Mouse (Mus musculus): Measurements from ENCODE around the gene Cdkl5. TPM values are rescaled to one million over a fixed set of nuclear protein-coding genes. Genes with fewer than 3 reads are reported as not detected.

Gene Cdkl5
- polyA plus RNA-seq, 1 experiment from 2014 or later, result 2.5 TPM

DNA sequence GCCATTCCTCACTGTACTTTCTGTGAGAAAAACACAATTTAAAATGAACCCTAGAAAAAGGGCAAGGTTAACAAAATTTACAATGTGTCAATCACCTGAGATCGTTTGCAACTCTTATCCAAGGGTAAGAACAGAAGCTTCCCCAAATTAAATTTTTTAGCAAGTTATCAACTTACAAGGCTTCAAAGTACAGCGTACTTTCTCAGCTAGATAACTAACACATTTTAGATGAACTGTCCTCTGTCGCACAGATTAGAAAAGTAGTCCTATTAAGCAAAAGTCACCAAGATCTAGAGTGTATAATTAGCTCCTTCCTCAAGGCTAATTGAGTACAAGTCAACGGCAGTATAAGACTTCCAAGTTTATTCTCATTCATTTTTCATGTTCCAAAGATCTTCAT is 88.6 kb downstream of the Cdkl5 start:
- Histone ChIP-seq H3K4me2 (replicated peaks) (no peak overlapping the region), H3K9me3 (replicated peaks) (no peaks in the 10 kb centered on the region), H3K27me3 (peaks cover 25% of the 10 kb centered on the region), H3K4me3 (no peak overlapping the region), H3K27ac (no peak overlapping the region), H3K36me3 (no peaks in the 10 kb centered on the region), H3K4me1 (no peaks in the 10 kb centered on the region), H3K9ac (no peak overlapping the region)
- no peak for ATAC-seq (ENCODE audit: low FRiP score)
- WGBS, result 77% methylated on average over 4 of the region's 4 CpGs

DNA sequence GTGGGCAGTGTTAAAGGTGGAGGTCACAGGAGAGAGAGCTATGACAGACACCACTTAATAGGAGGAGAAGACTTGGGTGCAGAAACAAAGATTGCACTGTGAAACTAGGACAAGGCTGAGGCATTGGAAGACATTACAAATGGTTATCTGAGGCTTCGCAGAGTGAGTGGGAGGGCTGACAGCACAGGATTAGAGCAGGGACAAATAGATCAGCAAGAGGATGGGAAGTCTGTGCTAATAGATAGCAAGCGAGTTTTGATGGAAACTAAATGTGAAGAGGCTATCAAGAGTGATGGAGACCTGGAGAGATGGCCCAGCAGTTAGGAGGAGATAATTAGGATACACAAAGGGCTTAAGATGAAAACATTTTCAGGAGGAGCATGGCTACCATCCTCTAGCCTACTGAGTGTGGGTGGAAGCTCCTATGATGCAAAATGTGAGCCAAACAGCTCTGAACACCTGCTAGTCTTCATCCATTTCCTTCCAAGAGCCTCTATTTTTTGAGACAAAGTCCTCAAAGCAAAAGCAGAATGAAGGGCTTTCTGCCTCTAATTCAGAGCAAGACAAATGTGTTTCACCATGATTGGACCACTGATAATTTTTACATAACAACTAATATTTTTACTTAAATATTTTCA is 89.3 kb downstream of the Cdkl5 start:
- no peak overlapping the region for H3K4me3 ChIP-seq
- no peaks in the 10 kb centered on the region for H3K9me3 ChIP-seq (replicated peaks)
- H3K9ac ChIP-seq, result no peak overlapping the region
- H3K27me3 ChIP-seq, result peaks cover 25% of the 10 kb centered on the region
- ATAC-seq (ENCODE audit: low FRiP score), result no peak
- WGBS, result 75% methylated on average over 2 of the region's 2 CpGs
- H3K4me1 ChIP-seq, result no peaks in the 10 kb centered on the region
- H3K27ac ChIP-seq, result no peak overlapping the region
- no peak overlapping the region for H3K4me2 ChIP-seq (replicated peaks)
- H3K36me3 ChIP-seq, result no peaks in the 10 kb centered on the region

DNA sequence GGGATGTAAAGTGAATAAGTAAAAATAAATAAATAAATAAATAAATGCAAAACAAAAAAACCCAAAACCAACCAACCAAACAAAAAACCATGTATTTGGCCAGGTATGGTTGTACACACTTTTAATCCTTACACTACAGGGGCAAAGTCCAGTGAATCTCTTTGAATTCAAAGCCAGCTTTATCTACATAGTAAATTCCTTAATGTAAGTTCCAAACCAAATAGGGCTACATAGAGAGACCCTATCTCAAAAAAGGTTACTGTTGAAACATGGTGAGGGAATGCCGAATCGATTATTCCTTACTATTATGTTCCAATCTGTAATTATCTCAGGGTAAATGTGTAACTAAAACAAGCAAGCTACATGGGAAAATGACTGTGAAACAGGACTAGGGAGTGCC is 93.4 kb downstream of the Cdkl5 start:
- Histone ChIP-seq H3K9ac (no peak overlapping the region), H3K27ac (no peak overlapping the region), H3K36me3 (no peaks in the 10 kb centered on the region), H3K27me3 (peaks cover 23% of the 10 kb centered on the region; the same call in 1 of the 2 replicates), H3K4me1 (no peaks in the 10 kb centered on the region), H3K4me2 (replicated peaks) (no peak overlapping the region), H3K9me3 (replicated peaks) (no peaks in the 10 kb centered on the region), H3K4me3 (no peak overlapping the region)
- ATAC-seq (ENCODE audit: low FRiP score), result no peak
- WGBS, result 96% methylated on average over 2 of the region's 2 CpGs

DNA sequence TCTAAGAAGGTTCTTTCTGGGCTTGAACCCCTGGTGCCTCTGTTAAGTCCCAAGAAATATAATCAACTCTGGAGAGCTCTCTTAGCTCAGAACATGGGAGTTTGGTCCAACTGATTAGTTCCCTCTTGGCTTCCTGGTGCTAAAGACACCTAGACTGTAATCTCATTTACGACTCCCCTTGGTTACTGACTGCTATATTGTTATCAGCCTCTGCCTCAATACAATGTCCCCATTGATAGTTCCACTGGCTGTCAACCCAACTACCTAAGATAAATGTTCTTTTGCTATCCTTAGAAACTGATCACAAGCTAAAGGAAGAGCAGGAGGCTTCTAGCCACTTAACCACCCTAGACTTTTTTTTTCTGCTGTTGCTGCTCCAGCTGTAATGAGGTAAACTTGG is 102.4 kb downstream of the Cdkl5 start:
- 46% methylated on average over 1 of the region's 1 CpGs for WGBS
- Histone ChIP-seq H3K36me3 (no peaks in the 10 kb centered on the region), H3K4me2 (replicated peaks) (no peak overlapping the region), H3K4me3 (no peak overlapping the region), H3K27me3 (peaks cover 20% of the 10 kb centered on the region; the same call in 1 of the 2 replicates), H3K27ac (no peak overlapping the region), H3K9me3 (replicated peaks) (no peaks in the 10 kb centered on the region), H3K4me1 (no peaks in the 10 kb centered on the region), H3K9ac (no peak overlapping the region)
- no peak for ATAC-seq (ENCODE audit: low FRiP score)

DNA sequence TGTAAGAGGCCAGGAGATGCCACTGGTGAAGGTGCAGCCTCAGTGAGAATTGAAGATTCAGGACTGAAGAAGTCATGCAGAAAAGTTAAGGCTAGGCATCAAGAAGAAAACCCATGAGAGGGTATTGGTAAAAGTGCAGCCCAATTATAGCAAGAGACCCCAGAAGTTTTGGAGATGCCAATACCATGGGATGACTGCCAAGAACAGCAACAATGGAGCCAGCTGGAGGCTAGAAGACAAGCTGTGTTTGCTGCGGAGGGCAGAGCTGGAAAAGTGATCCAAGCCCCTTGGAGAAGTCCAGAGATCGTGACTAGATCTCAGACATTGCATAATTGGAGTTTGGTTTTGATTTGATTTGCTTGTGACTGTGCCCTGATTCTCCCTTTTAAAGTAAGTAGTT is 108.2 kb downstream of the Cdkl5 start:
- no peaks in the 10 kb centered on the region for H3K4me1 ChIP-seq
- no peaks in the 10 kb centered on the region for H3K36me3 ChIP-seq
- 75% methylated on average over 2 of the region's 2 CpGs for WGBS
- H3K4me3 ChIP-seq, result no peak overlapping the region
- H3K4me2 ChIP-seq (replicated peaks), result no peak overlapping the region
- H3K27ac ChIP-seq, result no peak overlapping the region
- no peak overlapping the region for H3K9ac ChIP-seq
- peaks cover 24% of the 10 kb centered on the region for H3K27me3 ChIP-seq
- H3K9me3 ChIP-seq (replicated peaks), result no peaks in the 10 kb centered on the region
- no peak for ATAC-seq (ENCODE audit: low FRiP score)

DNA sequence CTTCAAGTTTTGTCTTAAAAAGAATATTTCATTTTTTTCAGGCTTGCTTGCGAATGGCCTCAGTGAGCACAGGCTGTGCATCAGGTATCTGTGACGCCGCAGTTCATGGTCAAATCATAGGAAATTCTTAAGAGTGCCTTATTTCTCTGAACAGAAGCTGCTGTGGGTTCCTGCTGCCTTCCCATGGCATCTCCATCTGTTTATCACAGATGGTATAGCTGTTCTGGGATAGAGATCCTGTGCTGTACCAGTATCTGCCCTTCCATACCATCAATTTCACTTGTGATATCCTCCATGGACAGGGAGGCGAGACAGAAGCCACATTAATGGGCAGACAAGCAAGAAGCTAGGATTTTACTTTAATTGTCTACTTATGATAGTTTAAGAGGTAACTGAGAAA is 127.9 kb downstream of the Cdkl5 start:
- no peak for ATAC-seq (ENCODE audit: low FRiP score)
- no peak overlapping the region for H3K9ac ChIP-seq
- 89% methylated on average over 4 of the region's 4 CpGs for WGBS
- no peak overlapping the region for H3K4me3 ChIP-seq
- H3K4me2 ChIP-seq (replicated peaks), result no peak overlapping the region
- no peaks in the 10 kb centered on the region for H3K9me3 ChIP-seq (replicated peaks)
- H3K4me1 ChIP-seq, result no peaks in the 10 kb centered on the region
- H3K36me3 ChIP-seq, result no peaks in the 10 kb centered on the region
- no peak overlapping the region for H3K27ac ChIP-seq
- peaks cover 21% of the 10 kb centered on the region for H3K27me3 ChIP-seq

DNA sequence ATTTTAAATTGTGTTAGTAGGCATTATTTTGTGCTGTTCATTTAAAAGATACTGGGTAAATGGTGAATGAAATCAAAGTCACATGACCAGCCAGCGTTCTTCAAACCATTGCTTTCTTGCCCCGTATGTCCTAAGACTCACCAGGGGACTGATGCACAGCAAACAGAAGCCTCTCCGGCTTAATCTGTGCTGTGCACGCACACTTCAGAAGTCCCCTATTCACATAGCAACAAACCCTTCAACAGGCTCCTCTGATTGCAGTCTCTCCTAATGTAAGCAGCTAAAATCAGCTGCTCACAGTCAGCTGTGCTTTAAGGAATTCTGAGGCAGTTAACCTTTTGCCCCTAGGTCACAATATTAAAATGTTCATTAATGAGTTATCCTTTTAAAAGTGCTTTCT is 129.5 kb downstream of the Cdkl5 start:
- H3K27me3 ChIP-seq, result peaks cover 19% of the 10 kb centered on the region

DNA sequence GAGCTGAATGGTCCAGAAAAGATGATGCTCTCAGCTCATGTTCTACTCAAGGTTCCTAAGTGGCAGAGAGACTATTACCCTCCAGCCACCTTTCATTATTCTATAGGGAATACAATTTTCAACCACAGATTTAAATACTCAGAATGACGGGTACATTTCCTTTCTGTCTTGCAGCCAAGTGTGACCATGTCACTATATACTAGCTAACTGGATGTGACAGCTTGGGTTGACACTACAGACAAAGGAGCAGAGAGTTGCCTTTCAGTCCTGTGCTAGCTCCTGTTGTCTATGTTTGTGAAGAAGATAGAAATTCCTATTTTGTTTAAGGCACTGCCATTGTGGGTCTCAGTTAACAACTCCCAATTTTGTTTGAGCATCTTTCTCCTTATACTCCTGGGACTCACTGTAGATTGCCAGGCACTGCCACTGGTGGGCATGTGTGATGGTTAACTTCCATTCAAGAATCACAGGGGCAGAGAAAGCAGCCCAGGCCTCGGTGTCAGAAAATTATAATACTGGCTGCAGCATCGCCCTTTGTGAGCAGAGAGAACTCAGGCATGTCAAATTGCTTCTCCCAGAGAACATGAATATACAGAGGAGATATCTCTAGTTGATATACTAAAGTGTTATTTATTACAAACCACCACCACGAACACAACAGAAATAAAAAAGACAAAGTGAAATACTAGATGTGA is 130.7 kb downstream of the Cdkl5 start:
- Histone ChIP-seq H3K4me2 (replicated peaks) (no peak overlapping the region), H3K27me3 (peaks cover 16% of the 10 kb centered on the region), H3K4me1 (no peaks in the 10 kb centered on the region), H3K4me3 (no peak overlapping the region), H3K36me3 (no peaks in the 10 kb centered on the region), H3K27ac (no peak overlapping the region), H3K9me3 (replicated peaks) (no peaks in the 10 kb centered on the region), H3K9ac (no peak overlapping the region)
- ATAC-seq (ENCODE audit: low FRiP score), result peak; percentile 69; the same call in 1 of the 2 replicates
- 65% methylated on average over 4 of the region's 4 CpGs for WGBS

More for the DNA sequence above, 129.5 kb downstream of the Cdkl5 start:
- no peak overlapping the region for H3K9ac ChIP-seq
- no peak for ATAC-seq (ENCODE audit: low FRiP score)
- H3K27ac ChIP-seq, result no peak overlapping the region
- H3K4me1 ChIP-seq, result no peaks in the 10 kb centered on the region
- WGBS, result 77% methylated on average over 4 of the region's 4 CpGs
- H3K9me3 ChIP-seq (replicated peaks), result no peaks in the 10 kb centered on the region
- H3K4me2 ChIP-seq (replicated peaks), result no peak overlapping the region
- no peaks in the 10 kb centered on the region for H3K36me3 ChIP-seq
- H3K4me3 ChIP-seq, result no peak overlapping the region

DNA sequence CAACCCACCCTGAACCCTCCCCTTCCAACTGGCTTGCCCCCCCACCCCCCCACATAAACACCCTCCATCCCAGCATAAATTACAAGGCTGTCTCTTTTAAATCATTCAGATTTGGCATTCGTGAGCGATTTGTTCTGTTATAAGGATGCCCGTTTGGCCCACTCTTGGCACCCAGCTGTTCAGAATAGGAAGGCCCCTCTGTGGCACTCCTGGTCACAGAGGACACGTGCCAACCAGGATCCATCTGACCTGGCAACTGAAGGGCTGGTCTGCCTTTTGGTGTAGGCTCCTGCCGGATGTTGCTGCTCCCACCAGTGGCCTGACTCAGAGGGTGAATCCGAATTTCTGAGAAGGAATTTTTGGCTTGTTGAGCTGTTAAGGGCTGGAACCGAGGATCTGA is 186.3 kb downstream of the Cdkl5 start:
- H3K4me2 ChIP-seq (replicated peaks), result no peak overlapping the region
- no peaks in the 10 kb centered on the region for H3K9me3 ChIP-seq (replicated peaks)
- H3K4me3 ChIP-seq, result no peak overlapping the region
- no peaks in the 10 kb centered on the region for H3K36me3 ChIP-seq
- 88% methylated on average over 7 of the region's 7 CpGs for WGBS
- H3K27me3 ChIP-seq, result peaks cover 24% of the 10 kb centered on the region
- no peak overlapping the region for H3K27ac ChIP-seq
- ATAC-seq (ENCODE audit: low FRiP score), result no peak
- no peak overlapping the region for H3K9ac ChIP-seq
- H3K4me1 ChIP-seq, result no peaks in the 10 kb centered on the region

DNA sequence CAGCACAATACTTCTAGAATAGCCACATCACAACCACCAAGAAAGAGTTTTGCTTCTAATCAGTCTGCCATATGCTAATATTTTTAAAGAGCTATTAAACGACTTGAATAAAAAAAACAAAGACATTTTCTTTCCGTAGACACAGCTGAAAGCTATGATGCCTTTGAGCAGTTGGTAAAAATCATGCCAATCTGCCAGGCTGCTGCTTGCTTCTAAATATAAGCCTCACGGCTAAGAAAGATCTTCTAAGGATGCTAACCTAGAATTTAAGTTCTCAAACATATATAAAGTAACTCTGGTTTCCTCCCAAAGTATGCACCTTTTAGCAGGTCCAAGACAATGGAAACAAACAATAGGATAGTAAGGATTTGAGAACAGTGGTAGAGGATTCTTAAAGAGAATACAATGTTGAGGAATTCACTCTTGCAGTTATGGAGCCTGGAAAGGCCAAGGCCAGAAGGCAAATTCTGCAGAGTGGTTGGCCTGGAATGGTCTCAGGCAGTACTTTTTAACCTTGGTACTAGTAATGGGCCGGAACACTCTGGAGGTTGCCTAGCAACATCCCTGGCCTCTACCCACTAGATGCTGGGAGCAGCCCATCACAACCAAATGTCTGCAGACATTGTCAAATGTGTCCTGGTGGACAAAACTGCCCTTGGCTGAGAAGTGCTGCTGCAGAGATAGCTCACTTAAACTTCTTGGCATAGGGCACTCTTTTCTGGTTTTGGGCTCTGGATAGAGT is 189.9 kb downstream of the Cdkl5 start:
- Histone ChIP-seq H3K4me1 (no peaks in the 10 kb centered on the region), H3K9ac (no peak overlapping the region), H3K27ac (no peak overlapping the region), H3K4me3 (no peak overlapping the region), H3K4me2 (replicated peaks) (no peak overlapping the region), H3K27me3 (peaks cover 32% of the 10 kb centered on the region), H3K36me3 (no peaks in the 10 kb centered on the region), H3K9me3 (replicated peaks) (no peaks in the 10 kb centered on the region)
- no peak for ATAC-seq (ENCODE audit: low FRiP score)
- WGBS, result 82% methylated on average over 4 of the region's 4 CpGs

DNA sequence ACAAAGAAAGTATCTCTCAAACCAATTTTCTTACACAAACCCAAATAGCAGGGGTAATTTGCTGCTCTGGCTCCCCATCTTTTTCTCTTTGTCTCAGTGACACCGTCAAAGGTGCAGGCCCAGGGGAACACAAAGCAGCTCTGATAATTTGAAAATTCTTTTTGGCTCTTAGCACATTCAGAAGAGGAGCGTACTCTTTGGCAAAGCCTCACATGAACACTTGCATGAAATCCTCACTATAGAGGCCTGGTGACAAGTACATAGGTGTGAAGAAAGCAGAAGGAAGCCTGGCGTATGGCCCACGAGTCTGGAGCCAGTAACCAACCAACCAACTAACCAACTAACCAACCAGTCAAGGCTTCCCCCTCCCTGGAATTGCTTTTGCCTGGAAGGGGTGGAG is 199.6 kb downstream of the Cdkl5 start:
- ATAC-seq (ENCODE audit: low FRiP score), result no peak
- Histone ChIP-seq H3K9me3 (replicated peaks) (no peaks in the 10 kb centered on the region), H3K36me3 (no peaks in the 10 kb centered on the region), H3K4me3 (no peak overlapping the region), H3K9ac (no peak overlapping the region), H3K4me1 (no peaks in the 10 kb centered on the region), H3K4me2 (replicated peaks) (no peak overlapping the region), H3K27ac (no peak overlapping the region), H3K27me3 (peaks cover 24% of the 10 kb centered on the region)
- WGBS, result 74% methylated on average over 4 of the region's 4 CpGs

DNA sequence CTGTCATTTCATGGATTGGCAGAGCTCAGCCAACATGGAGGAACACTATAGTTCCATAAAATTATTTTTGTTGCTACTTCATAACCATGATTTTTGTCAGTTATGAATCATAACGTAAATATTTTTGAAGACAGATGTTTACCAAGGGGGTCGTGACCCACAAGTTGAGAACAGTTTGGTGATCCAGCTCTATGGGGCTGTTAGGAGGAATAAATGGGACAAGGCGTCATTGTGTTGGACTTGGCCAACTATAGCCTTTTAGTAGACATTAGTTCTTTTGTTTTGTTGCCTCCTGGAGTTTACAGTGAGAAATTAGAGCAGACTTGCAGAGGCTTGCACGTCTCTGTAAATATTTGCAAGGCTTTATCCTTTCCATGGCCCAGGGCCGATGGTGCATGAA is 212.2 kb downstream of the Cdkl5 start:
- H3K4me2 ChIP-seq (replicated peaks), result no peak overlapping the region
- no peaks in the 10 kb centered on the region for H3K9me3 ChIP-seq (replicated peaks)
- no peaks in the 10 kb centered on the region for H3K36me3 ChIP-seq
- no peak overlapping the region for H3K4me3 ChIP-seq
- H3K27me3 ChIP-seq, result peaks cover 27% of the 10 kb centered on the region
- H3K9ac ChIP-seq, result no peak overlapping the region
- no peaks in the 10 kb centered on the region for H3K4me1 ChIP-seq
- ATAC-seq (ENCODE audit: low FRiP score), result no peak
- H3K27ac ChIP-seq, result no peak overlapping the region
- 81% methylated on average over 5 of the region's 5 CpGs for WGBS
